Mouse (Mus musculus) left cerebral cortex, postnatal 14 days (tissue): ENCODE measurements at regions not wholly inside any gene's neighbourhood (a gene's known extent, or its start where the extent isn't known, plus 50 kb on each side); places are given as distances from the start of the nearest gene placed in this dataset.
A peak's percentile ranks its signal among the peaks of the same experiment; 100 is the strongest.

Source experiments
- DNase-seq, 2 experiments: peaks; one replicate each; pipeline ENCODE4 v3.0.0; 2021 to 2022; ENCODE audit warnings: low spot score in 2 of 2, mixed read lengths in 1 of 2
- intact Hi-C: fragments of 180-260 bp; cut with DNase I; formaldehyde crosslinking; loops from one replicate; pipeline ENCODE4 v1.15.1; 2025

DNA sequence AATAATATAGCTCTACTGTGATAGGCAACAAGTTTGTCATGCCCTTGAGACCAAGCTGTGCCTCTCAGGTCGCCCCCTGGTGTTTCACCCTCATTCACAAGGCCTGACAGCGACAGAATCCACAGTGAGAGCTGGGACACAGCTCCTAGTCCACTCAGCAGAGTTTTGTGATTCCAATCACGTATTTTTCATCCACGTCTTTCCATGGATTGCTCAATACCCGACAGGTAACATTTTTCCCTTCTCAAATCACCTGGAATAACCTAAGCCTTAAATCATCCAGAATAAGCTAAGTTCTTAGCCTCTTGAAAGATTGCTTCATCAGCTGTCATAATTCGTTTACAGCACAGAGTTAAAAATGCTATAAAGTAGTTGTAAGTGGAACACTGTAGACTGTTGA is 211.3 kb downstream of the Ccdc91 start:
- no peak for DNase-seq
- intact Hi-C loops: no loop called here

- no peak for DNase-seq
These were observed 222.6 kb downstream of the Ccdc91 start for GRCm38 (mm10) chr6:147698255-147698654.

DNA sequence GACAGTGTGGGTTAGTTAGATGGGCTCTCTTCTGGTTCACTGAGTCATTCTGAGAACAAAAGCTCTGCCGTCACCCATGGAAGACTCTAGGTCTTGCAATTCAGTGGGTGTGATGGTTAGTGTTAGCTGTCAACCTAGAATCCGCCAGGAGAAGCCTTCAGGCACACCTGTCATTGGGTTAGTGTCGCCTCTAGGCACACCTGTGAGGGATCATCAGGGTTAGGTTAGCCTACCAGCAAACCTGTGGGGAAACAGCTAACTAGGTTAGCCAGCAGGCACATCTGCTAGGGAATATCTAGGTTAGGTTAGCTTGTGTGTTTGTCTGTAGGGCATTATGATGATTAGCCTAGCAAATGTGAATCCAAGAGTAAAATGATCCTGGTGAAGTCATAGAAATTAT is 223.8 kb downstream of the Ccdc91 start:
- intact Hi-C loops: no loop called here
- DNase-seq: no peak

More at GRCm38 (mm10) chr6:147698255-147698654, 222.6 kb downstream of the Ccdc91 start:
- intact Hi-C loops: no loop called here

GRCm38 (mm10) chr6:147700629-147701028 is 225.0 kb downstream of the Ccdc91 start:
- intact Hi-C loops: no loop called here
- no peak for DNase-seq

DNA sequence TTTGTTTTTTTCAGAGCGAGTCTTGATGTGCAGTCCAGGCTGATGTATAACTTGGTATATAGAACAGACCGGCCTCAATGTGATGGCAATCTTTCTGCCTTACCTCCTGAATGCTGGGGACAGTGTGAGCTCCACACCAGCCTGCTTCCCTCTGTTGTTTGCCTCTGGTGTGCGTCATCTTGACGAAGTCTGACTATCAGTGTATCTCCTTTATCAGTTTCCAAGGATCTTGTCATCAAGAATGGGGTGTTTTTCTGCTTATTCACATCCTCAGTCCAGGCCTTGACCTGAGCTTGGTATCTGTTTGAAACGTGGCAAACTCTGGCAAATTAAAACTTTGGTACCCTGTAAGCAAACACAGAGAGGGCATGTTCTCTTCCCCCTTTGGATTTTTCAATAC is 226.3 kb downstream of the Ccdc91 start:
- no peak for DNase-seq
- intact Hi-C loops: no loop called here

DNA sequence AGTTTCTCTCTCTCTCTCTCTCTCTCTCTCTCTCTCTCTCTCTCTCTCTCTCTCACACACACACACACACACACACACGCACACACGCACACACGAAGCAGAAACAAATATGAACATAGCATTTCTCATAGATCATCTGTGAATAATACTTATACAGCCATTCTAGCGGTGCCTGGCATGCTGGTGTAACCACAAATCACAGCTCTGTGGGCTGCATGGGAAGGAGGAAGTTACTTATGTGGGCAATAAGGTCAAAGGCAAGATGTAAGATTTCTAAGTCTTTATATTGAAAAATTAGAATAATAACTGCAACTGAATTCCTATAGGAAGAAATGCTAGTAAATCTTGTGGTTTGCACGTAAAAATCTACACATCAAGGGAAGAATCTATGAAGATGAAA is 228.7 kb downstream of the Ccdc91 start:
- DNase-seq: no peak
- intact Hi-C loops: no loop called here

DNA sequence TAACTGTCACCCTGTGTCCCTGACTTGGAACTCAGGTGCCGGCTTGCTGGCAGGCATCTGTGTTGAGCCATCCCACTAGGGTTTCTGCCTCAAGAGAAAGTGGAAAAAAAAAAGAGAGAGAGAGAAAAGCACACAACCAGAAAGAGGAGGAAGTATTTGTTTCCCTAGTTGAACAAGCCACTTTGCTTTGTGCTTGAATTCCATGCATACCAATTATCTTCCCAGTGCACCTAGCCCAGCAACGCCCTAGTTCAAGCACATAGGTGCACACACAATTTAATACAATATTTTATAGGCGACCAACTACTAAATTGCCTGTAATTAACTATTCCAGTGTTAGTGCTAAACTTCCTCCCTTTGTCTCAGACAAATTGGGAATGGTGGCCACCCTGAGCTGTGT is 230.3 kb downstream of the Ccdc91 start:
- intact Hi-C loops: no loop called here
- DNase-seq: no peak

DNA sequence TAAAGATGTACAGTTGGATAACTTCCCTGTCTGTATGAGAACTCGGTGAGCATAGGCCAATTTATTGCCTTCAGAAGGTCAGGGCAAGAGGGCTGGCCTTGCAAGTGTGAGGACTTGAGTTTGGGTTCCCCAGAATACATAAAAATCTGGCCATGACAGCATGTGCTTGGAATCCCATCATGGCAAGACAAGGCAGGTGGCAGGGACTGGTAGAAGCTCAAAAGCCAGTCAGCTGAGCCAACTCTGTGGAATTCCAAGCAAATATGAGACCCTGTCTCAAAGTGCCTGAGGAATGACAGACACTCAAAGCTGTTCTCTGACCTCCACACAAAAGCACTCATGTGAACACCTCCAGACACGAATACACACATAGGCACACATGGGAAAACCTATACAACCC is 231.1 kb downstream of the Ccdc91 start:
- DNase-seq: no peak
- intact Hi-C loops: no loop called here

GRCm38 (mm10) chr6:147718052-147718712 is 242.6 kb downstream of the Ccdc91 start:
- intact Hi-C loops: no loop called here
- DNase-seq: peak; percentile 37 to 43

GRCm38 (mm10) chr6:147718713-147719490 is 243.3 kb downstream of the Ccdc91 start:
- intact Hi-C loops: no loop called here
- no peak for DNase-seq

- DNase-seq: no peak
- intact Hi-C loops: no loop called here
These were observed 243.9 kb downstream of the Ccdc91 start for GRCm38 (mm10) chr6:147719539-147719938.

- DNase-seq: no peak
- intact Hi-C loops: no loop called here
These were observed 247.7 kb downstream of the Ccdc91 start for GRCm38 (mm10) chr6:147723336-147723735.

DNA sequence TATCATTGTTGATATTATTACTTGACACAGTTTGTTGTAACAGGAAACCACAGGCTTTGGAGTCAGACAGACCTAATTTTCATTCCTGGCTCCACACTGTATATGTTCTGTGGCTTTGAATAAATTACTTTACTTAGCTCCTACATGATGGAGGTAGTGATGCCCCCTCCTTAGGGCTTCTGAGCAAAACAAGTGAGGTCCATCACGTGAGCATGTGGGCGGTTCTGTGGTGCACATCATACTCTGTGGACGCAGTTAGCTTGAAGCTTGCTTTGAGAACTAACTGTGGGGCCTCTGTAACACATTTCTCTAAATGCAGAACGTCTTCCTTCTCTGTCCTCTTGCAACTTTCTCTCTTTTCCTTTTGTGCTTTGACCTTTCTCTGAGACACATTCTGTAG is 251.4 kb downstream of the Ccdc91 start:
- intact Hi-C loops: no loop called here
- DNase-seq: peak; percentile 28 to 80

DNA sequence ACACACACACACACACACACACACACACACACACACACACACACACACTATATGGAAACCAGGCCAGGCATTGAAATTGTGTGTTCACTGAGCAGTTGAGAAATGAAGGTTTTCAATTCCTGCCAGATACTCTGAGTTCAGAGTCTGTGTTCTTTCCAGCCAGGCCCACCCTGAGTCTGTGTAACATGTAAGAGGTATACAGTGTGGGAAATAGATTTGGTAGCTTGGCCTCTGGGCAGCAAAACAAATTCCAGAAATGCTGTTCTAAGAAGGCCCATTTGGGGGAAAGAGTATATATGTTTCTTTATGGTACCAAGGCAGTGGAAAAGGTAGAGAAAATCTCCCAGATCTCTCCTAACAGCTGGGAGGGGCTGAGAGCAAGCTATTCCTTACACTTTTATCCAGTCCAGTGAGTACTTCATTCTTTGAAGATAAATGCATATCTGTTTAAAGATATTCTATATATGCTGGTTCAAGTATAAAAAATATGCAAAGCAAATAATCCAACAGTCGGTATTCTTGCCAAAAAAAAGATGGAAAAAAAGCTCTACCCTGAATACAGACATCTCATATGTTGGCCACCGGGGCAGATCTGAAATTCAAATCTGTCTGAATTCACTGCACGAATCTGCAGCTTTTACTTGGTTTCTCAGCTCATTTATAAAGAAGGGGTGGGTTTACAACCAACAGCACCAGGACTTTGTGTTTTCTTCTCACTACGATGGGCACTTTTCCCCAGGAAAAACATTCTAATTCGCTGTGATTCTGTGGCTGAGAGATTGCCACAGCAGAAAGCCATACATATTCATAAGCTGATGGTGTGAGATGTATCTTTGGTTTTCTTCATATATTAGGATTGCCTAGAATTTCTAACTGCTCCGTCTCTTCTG is 252.3 kb downstream of the Ccdc91 start:
- intact Hi-C loops: no loop called here
- peak; percentile 14 to 52 for DNase-seq

DNA sequence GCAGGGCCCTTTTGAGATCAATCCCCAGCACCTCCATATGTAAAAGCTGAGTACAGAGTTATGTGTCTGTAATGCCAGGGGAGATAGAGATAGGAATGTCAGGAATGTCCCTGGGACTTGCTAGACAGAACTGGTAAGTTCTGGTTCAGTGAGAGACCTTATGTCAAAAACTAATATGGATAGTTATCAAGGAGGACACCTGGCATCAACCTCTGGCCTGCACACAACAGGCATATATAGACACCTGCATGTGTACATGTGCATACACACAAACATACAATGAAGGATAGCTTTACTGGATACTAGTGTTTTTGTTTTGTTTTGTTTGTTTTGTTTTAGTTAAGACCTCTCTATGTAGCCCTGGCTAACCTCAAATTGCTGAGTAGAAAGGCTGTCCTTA is 254.1 kb downstream of the Ccdc91 start:
- intact Hi-C loops: no loop called here
- DNase-seq: no peak

DNA sequence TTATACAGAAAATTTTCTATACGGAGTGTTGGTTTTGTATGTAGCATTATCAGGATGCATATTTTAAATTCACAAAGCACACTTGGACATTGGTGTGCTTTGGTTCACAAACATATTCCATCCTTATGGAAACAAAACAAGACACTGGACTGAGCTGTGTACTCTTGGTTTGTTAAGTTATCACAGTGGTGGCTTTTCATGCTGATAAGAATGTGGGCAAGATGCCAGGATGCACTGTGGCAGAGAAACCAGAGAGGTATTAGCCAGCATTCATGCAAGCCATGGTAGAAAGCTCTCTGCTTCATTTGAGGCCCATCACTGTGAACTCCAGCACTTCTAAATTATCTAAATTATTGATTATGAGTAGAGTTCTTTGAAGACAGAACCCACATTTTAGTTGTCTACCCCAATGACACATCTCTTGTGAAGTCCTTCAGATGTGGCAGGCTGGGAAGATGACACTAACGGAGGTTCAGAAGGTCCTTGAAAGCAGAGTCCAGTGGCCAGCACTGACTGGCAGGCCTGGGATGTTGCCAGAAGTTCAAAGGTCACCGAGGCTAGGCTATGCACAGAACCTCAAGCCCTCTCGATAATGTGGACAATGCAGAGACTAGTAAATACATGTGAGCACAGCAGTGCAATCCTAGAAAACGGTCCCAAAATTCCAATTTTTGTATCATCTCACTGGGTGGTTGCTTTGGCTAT is 263.1 kb downstream of the Ccdc91 start:
- DNase-seq: no peak
- intact Hi-C loops: no loop called here

DNA sequence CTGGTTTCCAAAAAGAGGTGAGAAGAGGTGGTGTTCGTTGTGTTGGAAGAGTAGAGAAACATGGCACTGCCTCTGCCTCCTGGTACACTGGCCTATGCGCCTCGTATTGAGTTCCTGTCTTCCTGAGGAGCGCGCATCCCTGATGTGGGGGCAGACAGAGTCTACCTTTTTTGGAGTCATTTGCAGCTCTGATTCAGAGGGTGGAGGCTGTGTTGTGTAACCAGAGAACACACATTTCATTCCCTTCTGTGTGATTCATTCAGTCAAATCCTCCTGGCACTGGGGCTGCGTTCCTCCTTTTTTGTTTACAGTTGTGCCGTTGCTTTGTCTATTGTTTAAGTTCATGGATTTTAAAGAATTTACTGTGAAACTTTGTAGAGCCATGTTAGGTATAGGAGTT is 265.8 kb downstream of the Ccdc91 start:
- intact Hi-C loops: no loop called here
- DNase-seq: peak; percentile 45 to 50

GRCm38 (mm10) chr6:147744081-147744480 is 268.5 kb downstream of the Ccdc91 start:
- no peak for DNase-seq

GRCm38 (mm10) chr6:147745690-147746089 is 270.1 kb downstream of the Ccdc91 start:
- DNase-seq: no peak
- intact Hi-C loops: no loop called here

More at GRCm38 (mm10) chr6:147744081-147744480, 268.5 kb downstream of the Ccdc91 start:
- intact Hi-C loops: no loop called here

DNA sequence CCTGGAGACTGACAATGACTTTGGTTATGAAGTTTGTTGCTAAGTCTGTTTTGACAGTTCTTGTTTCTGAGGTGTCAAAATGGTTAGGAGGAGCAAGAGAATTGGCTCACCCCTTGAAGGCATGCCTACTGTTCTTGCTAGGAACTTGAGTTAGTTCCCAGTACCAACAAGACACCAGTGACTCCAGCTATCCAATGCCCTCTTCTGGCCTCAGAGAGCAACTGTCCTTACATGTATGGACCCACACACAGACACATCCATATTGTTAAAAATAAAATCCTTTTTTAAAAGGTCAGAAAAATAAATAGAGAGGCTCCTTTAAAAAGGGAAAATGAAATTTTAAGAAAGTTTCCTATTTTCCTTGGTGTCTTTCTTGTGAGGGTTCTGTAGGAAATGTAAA is 272.3 kb downstream of the Ccdc91 start:
- DNase-seq: no peak
- intact Hi-C loops: no loop called here
